Comparison of ENCODE assay signal across 8 mouse cellular contexts in the genomic region with DNA sequence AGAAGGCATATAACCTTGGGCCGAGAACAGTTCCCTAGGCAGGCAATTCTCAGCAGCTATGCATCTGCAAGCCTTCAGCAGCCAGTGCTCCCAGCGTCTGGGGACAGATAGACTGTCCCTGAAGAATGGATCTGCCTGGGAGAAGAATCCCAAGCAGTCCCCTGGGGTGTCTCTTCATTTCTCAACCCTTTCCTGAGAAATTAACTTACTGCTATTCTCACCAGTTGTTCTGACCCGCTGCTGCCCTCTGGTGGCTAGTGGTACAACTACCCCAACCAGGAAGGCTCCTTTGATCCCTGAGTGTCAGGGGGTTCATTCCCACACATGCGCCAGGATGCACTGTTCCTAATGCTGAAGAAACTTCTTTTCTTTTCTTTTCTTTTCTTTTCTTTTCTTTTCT.
DNase-seq lines count a peak whose midpoint lies in the region; ATAC-seq and TF ChIP-seq lines count a peak whose summit lies in the region.

No protein-coding gene starts in this region.

- ATAC-seq in liver, embryonic 12.5 days = no peak

- no peak for TF ChIP-seq POLR2A in bone marrow macrophage, adult 2 months (IDR thresholded peaks at IDR 0.05; ENCODE audit: borderline replicate concordance, low read depth, low read length)

- H3K27ac ChIP-seq in liver, embryonic 12.5 days = no peak overlapping the region
- no peak overlapping the region for H3K27ac ChIP-seq in bone marrow macrophage, adult 2 months (ENCODE audit: insufficient read depth, low read depth, low read length)
- no peak overlapping the region for H3K27ac ChIP-seq in limb, embryonic 10.5 days

- no peak overlapping the region for H3K4me3 ChIP-seq in liver, embryonic 12.5 days
- H3K4me3 ChIP-seq in bone marrow macrophage, adult 2 months (ENCODE audit: insufficient read depth, low read length) = no peak overlapping the region
- no peak overlapping the region for H3K4me3 ChIP-seq in limb, embryonic 10.5 days

- WGBS in liver, embryonic 12.5 days (ENCODE audit: insufficient replicate concordance) = 39% methylated on average over 4 of the region's 4 CpGs
- 40% methylated on average over 4 of the region's 4 CpGs for WGBS in limb, embryonic 10.5 days

- H3K36me3 ChIP-seq in liver, embryonic 12.5 days = no peaks in the 10 kb centered on the region
- no peaks in the 10 kb centered on the region for H3K36me3 ChIP-seq in limb, embryonic 10.5 days

- no peaks in the 10 kb centered on the region for H3K27me3 ChIP-seq in liver, embryonic 12.5 days (replicated peaks)
- peaks cover 22% of the 10 kb centered on the region; the same call in 1 of the 2 replicates for H3K27me3 ChIP-seq in limb, embryonic 10.5 days (ENCODE audit: low read depth, poor library complexity, severe bottlenecking)

- peak; percentile 85 for TF ChIP-seq CTCF in bone marrow macrophage, adult 2 months (IDR thresholded peaks at IDR 0.05; ENCODE audit: low read depth, low read length)

- DNase-seq in liver = peak; percentile 64
- peak; percentile 43 for DNase-seq in fibroblast of lung, adult 2 months (ENCODE audit: low read depth)
- peak; percentile 60 for DNase-seq in induced T-regulatory cell, adult 2 months (ENCODE audit: low read depth)
- DNase-seq in limb, embryonic 10.5 days (ENCODE audit: low spot score) = peak; percentile 84
- DNase-seq in ovary, postnatal 10 days (ENCODE audit: low spot score) = peak; percentile 45
- DNase-seq in thymus, postnatal 10 days (ENCODE audit: low spot score in 2 of 2) = peak; percentile 4 to 58

- no peak overlapping the region for H3K9ac ChIP-seq in liver, embryonic 12.5 days

- H3K4me1 ChIP-seq in liver, embryonic 12.5 days = no peaks in the 10 kb centered on the region
- H3K4me1 ChIP-seq in bone marrow macrophage, adult 2 months (ENCODE audit: control insufficient read depth, insufficient read depth, low read length) = no peaks in the 10 kb centered on the region
- peaks cover 26% of the 10 kb centered on the region for H3K4me1 ChIP-seq in limb, embryonic 10.5 days

- no peak overlapping the region for H3K4me2 ChIP-seq in liver, embryonic 12.5 days

- no peaks in the 10 kb centered on the region for H3K9me3 ChIP-seq in liver, embryonic 12.5 days (replicated peaks)
- H3K9me3 ChIP-seq in limb, embryonic 10.5 days (replicated peaks) = no peaks in the 10 kb centered on the region

Comparison
In these comparisons a context has a peak if more than half of its experiments do, and no peak if none do; other contexts are left out.
1. DNase-seq: peak in every context shown above with its lines; median percentile 84 in limb, embryonic 10.5 days; 64 in liver; 60 in induced T-regulatory cell, adult 2 months; 45 in ovary, postnatal 10 days; 43 in fibroblast of lung, adult 2 months; 31 in thymus, postnatal 10 days.